Mouse (Mus musculus): Measurements from ENCODE around the gene Nolc1. TPM values are rescaled to one million over a fixed set of nuclear protein-coding genes. Genes with fewer than 3 reads are reported as not detected.

Nolc1 gene
- polyA plus RNA-seq, 1 experiment: 74.3 TPM

GRCm38 (mm10) chr19:46099561-46099960, 23.9 kb downstream of the Nolc1 start:
- Histone ChIP-seq H3ac (ENCODE audit: control insufficient read depth, insufficient read length, low read depth) (no peak overlapping the region), H3K27me3 (ENCODE audit: control insufficient read depth, insufficient read depth, insufficient read length) (no peaks in the 10 kb centered on the region), H3K79me2 (ENCODE audit: control insufficient read depth, insufficient read depth) (no peaks in the 10 kb centered on the region), H3K36me3 (ENCODE audit: control insufficient read depth, insufficient read depth) (no peaks in the 10 kb centered on the region), H3K4me3 (ENCODE audit: insufficient read depth, poor library complexity, severe bottlenecking) (no peak overlapping the region), H3K79me3 (ENCODE audit: low read depth) (no peaks in the 10 kb centered on the region)
- TF ChIP-seq CEBPB (IDR thresholded peaks at IDR 0.05; ENCODE audit: low read depth): no peak
- TF ChIP-seq USF1 (IDR thresholded peaks at IDR 0.05; ENCODE audit: low read depth): no peak
- no peak for TF ChIP-seq MYOD1 (IDR thresholded peaks at IDR 0.05; ENCODE audit: control insufficient read depth, insufficient read length, low read depth)
- TF ChIP-seq CTCF (IDR thresholded peaks at IDR 0.05; ENCODE audit: control insufficient read depth, insufficient read depth, insufficient read length): no peak
- no peak for TF ChIP-seq MAX (IDR thresholded peaks at IDR 0.05)
- TF ChIP-seq FOSL1 (IDR thresholded peaks at IDR 0.05; ENCODE audit: insufficient read depth, low read length, poor library complexity, severe bottlenecking): no peak
- TF ChIP-seq MYOG (IDR thresholded peaks at IDR 0.05; ENCODE audit: control insufficient read depth, extremely low read depth, insufficient read length): no peak

GRCm38 (mm10) chr19:46103437-46104186, 27.9 kb downstream of the Nolc1 start:
- H3K27me3 ChIP-seq (ENCODE audit: control insufficient read depth, insufficient read depth, insufficient read length): peaks cover 4% of the 10 kb centered on the region

DNA sequence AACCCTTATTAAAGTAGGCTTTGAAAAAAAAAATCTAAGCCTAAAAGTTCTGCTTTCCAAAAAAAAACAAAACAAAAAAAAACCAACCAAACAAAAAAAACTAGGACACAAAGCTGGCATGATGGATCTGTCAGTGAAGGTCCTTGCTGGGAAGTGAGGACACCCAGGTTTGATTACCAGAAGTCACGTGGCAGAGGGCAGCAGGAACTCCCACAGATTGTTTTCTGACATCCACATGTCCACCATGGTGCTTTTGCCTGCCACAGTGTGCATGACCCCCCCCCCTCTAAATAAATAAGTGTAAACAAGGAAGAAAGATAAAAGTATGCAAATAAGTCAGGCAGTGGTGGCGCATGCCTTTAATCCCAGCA, 28.5 kb downstream of the Nolc1 start:
- Histone ChIP-seq H3ac (ENCODE audit: control insufficient read depth, insufficient read length, low read depth) (no peak overlapping the region), H3K4me3 (ENCODE audit: insufficient read depth, poor library complexity, severe bottlenecking) (no peak overlapping the region), H3K79me3 (ENCODE audit: low read depth) (no peaks in the 10 kb centered on the region), H3K36me3 (ENCODE audit: control insufficient read depth, insufficient read depth) (no peaks in the 10 kb centered on the region), H3K27me3 (ENCODE audit: control insufficient read depth, insufficient read depth, insufficient read length) (peaks cover 4% of the 10 kb centered on the region), H3K79me2 (ENCODE audit: control insufficient read depth, insufficient read depth) (no peaks in the 10 kb centered on the region)
- TF ChIP-seq CTCF (IDR thresholded peaks at IDR 0.05; ENCODE audit: control insufficient read depth, insufficient read depth, insufficient read length) (no peak), CEBPB (IDR thresholded peaks at IDR 0.05; ENCODE audit: low read depth) (no peak), USF1 (IDR thresholded peaks at IDR 0.05; ENCODE audit: low read depth) (no peak), MYOD1 (IDR thresholded peaks at IDR 0.05; ENCODE audit: control insufficient read depth, insufficient read length, low read depth) (no peak)

More at GRCm38 (mm10) chr19:46103437-46104186, 27.9 kb downstream of the Nolc1 start:
- Histone ChIP-seq H3K36me3 (ENCODE audit: control insufficient read depth, insufficient read depth) (no peaks in the 10 kb centered on the region), H3ac (ENCODE audit: control insufficient read depth, insufficient read length, low read depth) (no peak overlapping the region), H3K4me3 (ENCODE audit: insufficient read depth, poor library complexity, severe bottlenecking) (no peak overlapping the region), H3K79me2 (ENCODE audit: control insufficient read depth, insufficient read depth) (no peaks in the 10 kb centered on the region), H3K79me3 (ENCODE audit: low read depth) (no peaks in the 10 kb centered on the region)
- TF ChIP-seq MYOG (IDR thresholded peaks at IDR 0.05; ENCODE audit: control insufficient read depth, extremely low read depth, insufficient read length) (no peak), MAX (IDR thresholded peaks at IDR 0.05) (no peak), FOSL1 (IDR thresholded peaks at IDR 0.05; ENCODE audit: insufficient read depth, low read length, poor library complexity, severe bottlenecking) (no peak), MYOD1 (IDR thresholded peaks at IDR 0.05; ENCODE audit: control insufficient read depth, insufficient read length, low read depth) (no peak), CEBPB (IDR thresholded peaks at IDR 0.05; ENCODE audit: low read depth) (no peak), CTCF (IDR thresholded peaks at IDR 0.05; ENCODE audit: control insufficient read depth, insufficient read depth, insufficient read length) (no peak), USF1 (IDR thresholded peaks at IDR 0.05; ENCODE audit: low read depth) (no peak)

- no peaks in the 10 kb centered on the region for H3K79me2 ChIP-seq (ENCODE audit: control insufficient read depth, insufficient read depth)
- peaks cover 9% of the 10 kb centered on the region for H3K27me3 ChIP-seq (ENCODE audit: control insufficient read depth, insufficient read depth, insufficient read length)
- TF ChIP-seq FOSL1 (IDR thresholded peaks at IDR 0.05; ENCODE audit: insufficient read depth, low read length, poor library complexity, severe bottlenecking) (no peak), CTCF (IDR thresholded peaks at IDR 0.05; ENCODE audit: control insufficient read depth, insufficient read depth, insufficient read length) (no peak), MYOD1 (IDR thresholded peaks at IDR 0.05; ENCODE audit: control insufficient read depth, insufficient read length, low read depth) (no peak), MAX (IDR thresholded peaks at IDR 0.05) (no peak), MYOG (IDR thresholded peaks at IDR 0.05; ENCODE audit: control insufficient read depth, extremely low read depth, insufficient read length) (no peak), USF1 (IDR thresholded peaks at IDR 0.05; ENCODE audit: low read depth) (no peak), CEBPB (IDR thresholded peaks at IDR 0.05; ENCODE audit: low read depth) (no peak)
- H3K4me3 ChIP-seq (ENCODE audit: insufficient read depth, poor library complexity, severe bottlenecking): no peak overlapping the region
- no peaks in the 10 kb centered on the region for H3K79me3 ChIP-seq (ENCODE audit: low read depth)
- no peak overlapping the region for H3ac ChIP-seq (ENCODE audit: control insufficient read depth, insufficient read length, low read depth)
- H3K36me3 ChIP-seq (ENCODE audit: control insufficient read depth, insufficient read depth): no peaks in the 10 kb centered on the region
Measured at GRCm38 (mm10) chr19:46110214-46110613, 34.6 kb downstream of the Nolc1 start.

- H3K27me3 ChIP-seq (ENCODE audit: control insufficient read depth, insufficient read depth, insufficient read length): peaks cover 6% of the 10 kb centered on the region
- H3K4me3 ChIP-seq (ENCODE audit: insufficient read depth, poor library complexity, severe bottlenecking): no peak overlapping the region
- H3K36me3 ChIP-seq (ENCODE audit: control insufficient read depth, insufficient read depth): no peaks in the 10 kb centered on the region
- H3K79me2 ChIP-seq (ENCODE audit: control insufficient read depth, insufficient read depth): no peaks in the 10 kb centered on the region
- TF ChIP-seq CEBPB (IDR thresholded peaks at IDR 0.05; ENCODE audit: low read depth): no peak
- no peak overlapping the region for H3ac ChIP-seq (ENCODE audit: control insufficient read depth, insufficient read length, low read depth)
- no peaks in the 10 kb centered on the region for H3K79me3 ChIP-seq (ENCODE audit: low read depth)
Measured at GRCm38 (mm10) chr19:46110781-46111180, 35.1 kb downstream of the Nolc1 start.

DNA sequence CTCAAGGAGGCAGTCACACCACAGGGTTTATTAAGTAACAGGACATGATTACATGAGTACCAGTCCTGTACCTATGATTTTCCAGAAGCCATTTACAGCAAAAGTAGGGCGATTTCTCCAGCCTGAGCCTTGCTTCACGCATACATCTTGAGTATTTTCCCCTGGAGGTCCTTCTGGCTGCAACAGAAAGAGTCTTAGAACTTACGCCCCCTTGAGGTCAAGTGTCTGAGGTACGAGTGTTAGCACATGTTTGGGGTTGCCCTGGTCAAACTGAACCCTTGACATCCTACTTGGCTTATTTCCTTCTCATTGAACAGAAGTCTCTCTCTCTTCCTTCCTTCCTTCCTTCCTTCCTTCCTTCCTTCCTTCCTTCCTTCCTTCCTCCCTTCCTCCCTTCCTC, 39.0 kb downstream of the Nolc1 start:
- TF ChIP-seq CEBPB (IDR thresholded peaks at IDR 0.05; ENCODE audit: low read depth): no peak
- TF ChIP-seq MYOD1 (IDR thresholded peaks at IDR 0.05; ENCODE audit: control insufficient read depth, insufficient read length, low read depth): no peak
- no peak for TF ChIP-seq MYOG (IDR thresholded peaks at IDR 0.05; ENCODE audit: control insufficient read depth, extremely low read depth, insufficient read length)
- TF ChIP-seq MAX (IDR thresholded peaks at IDR 0.05): no peak
- TF ChIP-seq CTCF (IDR thresholded peaks at IDR 0.05; ENCODE audit: control insufficient read depth, insufficient read depth, insufficient read length): no peak
- TF ChIP-seq USF1 (IDR thresholded peaks at IDR 0.05; ENCODE audit: low read depth): no peak
- Histone ChIP-seq H3ac (ENCODE audit: control insufficient read depth, insufficient read length, low read depth) (no peak overlapping the region), H3K27me3 (ENCODE audit: control insufficient read depth, insufficient read depth, insufficient read length) (peaks cover 6% of the 10 kb centered on the region), H3K4me3 (ENCODE audit: insufficient read depth, poor library complexity, severe bottlenecking) (no peak overlapping the region), H3K79me3 (ENCODE audit: low read depth) (no peaks in the 10 kb centered on the region), H3K36me3 (ENCODE audit: control insufficient read depth, insufficient read depth) (no peaks in the 10 kb centered on the region), H3K79me2 (ENCODE audit: control insufficient read depth, insufficient read depth) (no peaks in the 10 kb centered on the region)
